Mouse (Mus musculus) 3134 (cell line): ENCODE results near the gene Krt222.
"Not testable (repeated sequence)": the region's sequence is repeated elsewhere in the genome, so short reads cannot be mapped to it uniquely, and the experiment has no call there.

Experiments used
- DNase-seq: peaks from one replicate; pipeline ENCODE4 v3.0.0-alpha.2; 2011; ENCODE audit warnings: low spot score; ENCODE audit not compliant: insufficient read length; ENCODE audit errors: extremely low read depth

The Krt222 gene

GRCm38 (mm10) chr11:99243820-99244374, at the start of gene Krt222:
Gene Krt222, minus strand, starts transcription at chr11:99244085.
- DNase-seq, result no peak

DNA sequence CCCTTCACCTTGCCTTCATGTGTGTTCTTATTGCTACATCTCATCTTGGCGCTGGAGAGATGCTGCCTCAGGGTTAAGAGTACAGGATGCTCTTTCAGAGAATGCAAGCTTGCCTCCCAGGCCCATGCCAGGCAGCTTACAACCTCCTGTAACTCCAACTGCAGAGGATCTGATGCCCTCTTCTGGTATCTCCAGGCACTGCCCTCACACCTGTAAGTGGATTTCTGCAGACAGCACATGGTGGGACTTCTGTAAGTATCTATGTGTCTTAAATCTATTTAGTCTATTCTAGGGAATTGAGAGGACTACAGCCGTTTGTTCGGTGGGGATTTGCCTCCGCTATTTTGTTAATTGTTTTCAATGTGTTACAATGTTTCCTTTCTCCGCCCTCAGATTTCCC, 49.0 kb upstream of the Krt222 start:
- no peak for DNase-seq

GRCm38 (mm10) chr11:99284833-99285312, 41.0 kb upstream of the Krt222 start, which contains the start of gene Krt24:
Gene Krt24, minus strand, starts transcription at chr11:99285262.
- DNase-seq, result no peak

GRCm38 (mm10) chr11:99284011-99284410, 40.1 kb upstream of the Krt222 start:
- no peak for DNase-seq

DNA sequence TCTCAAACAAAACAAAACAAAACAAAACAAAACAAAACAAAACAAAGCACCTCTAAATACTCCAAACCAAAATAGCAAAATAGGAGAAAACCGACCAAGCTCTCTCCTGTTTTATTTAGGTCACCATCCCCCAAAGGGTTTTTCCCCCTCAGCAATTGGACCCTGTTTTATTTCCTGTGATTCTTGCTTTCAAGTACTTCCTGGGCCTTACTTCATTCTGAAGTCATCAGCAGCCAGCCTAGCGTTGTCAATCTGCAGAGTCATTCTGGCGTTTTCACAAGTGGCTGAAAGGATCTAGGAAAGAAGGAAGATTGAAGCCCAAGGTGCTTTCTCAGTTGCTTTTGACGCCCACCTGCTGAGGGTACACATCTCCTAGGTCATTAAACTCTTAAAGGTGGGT, 39.4 kb upstream of the Krt222 start:
- no peak for DNase-seq

DNA sequence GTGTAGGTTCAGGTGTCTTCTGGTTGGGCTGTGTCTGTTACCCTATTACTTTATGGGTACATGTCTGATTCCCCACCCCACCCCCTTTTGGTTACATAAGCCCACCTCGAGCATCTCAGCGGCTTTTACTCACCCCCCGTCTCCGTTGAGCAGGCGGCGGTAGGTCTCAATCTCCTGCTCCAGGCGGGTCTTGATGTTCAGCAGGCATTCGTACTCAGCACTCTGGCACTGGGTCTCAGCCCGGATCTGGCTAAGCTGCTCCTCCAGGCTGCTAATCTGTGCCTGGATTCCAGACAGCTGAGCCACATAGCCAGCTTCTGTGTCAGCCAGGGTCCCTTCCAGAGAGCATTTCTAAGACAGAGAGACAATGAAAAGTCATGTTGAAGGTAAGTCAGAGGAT, 37.2 kb upstream of the Krt222 start:
- DNase-seq, result no peak

DNA sequence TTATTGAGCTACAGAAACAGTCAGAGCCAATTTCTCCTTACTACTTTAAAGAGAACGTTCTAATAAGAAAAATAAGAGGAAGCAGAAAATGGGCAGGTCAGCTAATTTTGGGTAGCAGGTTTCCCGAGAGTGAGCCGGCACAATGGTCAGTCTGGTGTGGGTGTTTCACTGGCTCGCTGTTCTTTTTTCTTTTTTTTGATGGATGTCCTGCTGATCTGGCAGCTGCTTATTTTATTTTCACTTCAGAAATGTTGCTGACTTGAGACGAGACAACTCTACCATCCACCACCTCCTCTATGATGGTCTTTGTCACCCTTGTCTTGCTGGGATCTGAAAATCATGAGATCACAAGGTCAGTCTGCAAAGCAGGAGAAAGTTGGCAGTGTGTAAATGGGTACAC, 36.1 kb upstream of the Krt222 start:
- DNase-seq, result no peak

- DNase-seq, result no peak
Measured at GRCm38 (mm10) chr11:99276786-99277185, 32.9 kb upstream of the Krt222 start.

GRCm38 (mm10) chr11:99275624-99276023, 31.7 kb upstream of the Krt222 start:
- no peak for DNase-seq

DNA sequence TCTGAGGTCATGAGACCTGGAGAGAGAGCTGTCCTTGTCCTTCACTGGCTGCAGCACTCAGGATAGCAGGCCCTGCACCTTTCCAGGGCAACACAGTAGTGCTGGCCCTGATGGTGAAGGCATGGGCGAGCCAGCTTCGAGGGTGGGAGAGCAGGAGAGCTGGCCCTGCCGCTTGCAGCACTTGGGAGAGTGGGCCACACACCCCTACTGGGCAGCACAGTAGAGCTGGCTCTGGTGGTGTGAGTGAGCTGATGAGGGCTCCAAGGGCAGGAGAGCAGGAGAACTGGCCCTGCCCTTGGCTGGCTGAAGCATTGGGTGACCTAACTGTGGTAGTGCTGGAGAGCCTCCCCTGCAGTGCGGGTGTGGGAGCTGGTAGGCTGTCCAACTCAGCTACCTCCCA, 28.8 kb upstream of the Krt222 start:
- DNase-seq, result no peak

DNA sequence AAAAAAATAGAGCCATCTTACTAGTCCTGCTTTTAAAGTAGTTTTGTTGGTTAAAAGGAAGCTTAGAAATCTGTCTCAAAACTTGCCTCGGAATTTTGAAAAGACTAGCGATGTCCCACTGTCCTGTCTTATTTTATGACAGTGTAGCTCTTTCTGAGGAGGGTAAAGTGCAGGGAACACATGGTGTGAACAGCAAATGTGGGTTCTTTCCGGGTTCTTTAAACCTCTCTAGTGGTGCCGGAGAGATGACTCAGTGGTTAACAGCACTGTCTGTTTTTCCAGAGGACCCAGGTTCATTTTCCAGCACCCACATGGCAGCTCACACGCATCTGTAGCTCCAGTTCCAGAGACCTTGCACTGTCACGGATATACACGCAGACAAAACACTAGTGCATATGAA, 25.3 kb upstream of the Krt222 start:
- DNase-seq, result no peak

DNA sequence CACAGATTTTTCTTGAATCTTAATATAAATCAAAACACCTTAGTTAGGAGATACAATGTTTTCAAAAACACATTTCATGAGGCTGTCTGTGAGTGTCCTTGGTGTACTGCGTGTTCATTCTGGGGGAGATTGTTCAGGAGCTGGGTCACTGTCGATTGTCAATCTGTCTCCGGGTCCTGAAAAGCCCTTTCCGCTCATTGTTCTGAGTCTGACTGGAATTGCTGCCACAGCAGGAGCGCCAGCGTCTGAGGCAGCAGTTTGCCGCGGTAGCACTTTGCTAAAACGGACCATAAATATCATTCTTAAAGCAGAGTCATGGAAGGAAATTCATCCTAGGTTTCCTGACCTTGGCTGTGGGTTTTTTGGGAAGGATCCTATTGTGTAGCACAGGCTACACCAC, 21.9 kb upstream of the Krt222 start:
- DNase-seq, result no peak

- no peak for DNase-seq
Measured at GRCm38 (mm10) chr11:99265220-99265619, 21.3 kb upstream of the Krt222 start.

- DNase-seq, result no peak
Measured at GRCm38 (mm10) chr11:99256213-99256612, 12.3 kb upstream of the Krt222 start.

GRCm38 (mm10) chr11:99255316-99255715, 11.4 kb upstream of the Krt222 start:
- no peak for DNase-seq

- DNase-seq, result no peak
Measured at GRCm38 (mm10) chr11:99253893-99254292, 10.0 kb upstream of the Krt222 start.

GRCm38 (mm10) chr11:99252671-99253070, 8.8 kb upstream of the Krt222 start:
- DNase-seq, result no peak

- DNase-seq, result no peak
Measured at GRCm38 (mm10) chr11:99250666-99251065, 6.8 kb upstream of the Krt222 start.

- DNase-seq, result no peak
Measured at GRCm38 (mm10) chr11:99250241-99250640, 6.4 kb upstream of the Krt222 start.

DNA sequence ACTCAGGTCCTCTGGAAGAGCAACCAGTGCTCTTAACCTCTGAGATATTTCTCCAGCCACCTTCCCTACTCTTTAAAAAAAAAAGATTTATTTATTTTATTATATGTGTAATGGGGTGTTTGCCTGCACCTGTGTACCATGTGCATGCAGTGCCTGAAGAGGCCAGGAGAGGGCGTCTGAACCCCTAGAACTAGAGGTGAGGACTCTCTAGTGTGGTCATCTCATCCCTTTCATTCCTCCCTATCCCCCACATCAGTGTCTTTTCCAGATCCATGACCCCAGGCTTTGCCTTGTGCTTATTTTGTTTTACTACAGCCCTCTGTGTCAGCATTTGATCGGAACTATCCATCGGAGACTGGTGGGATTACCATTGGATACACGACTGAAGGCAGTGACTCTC, 5.2 kb upstream of the Krt222 start:
- no peak for DNase-seq

DNA sequence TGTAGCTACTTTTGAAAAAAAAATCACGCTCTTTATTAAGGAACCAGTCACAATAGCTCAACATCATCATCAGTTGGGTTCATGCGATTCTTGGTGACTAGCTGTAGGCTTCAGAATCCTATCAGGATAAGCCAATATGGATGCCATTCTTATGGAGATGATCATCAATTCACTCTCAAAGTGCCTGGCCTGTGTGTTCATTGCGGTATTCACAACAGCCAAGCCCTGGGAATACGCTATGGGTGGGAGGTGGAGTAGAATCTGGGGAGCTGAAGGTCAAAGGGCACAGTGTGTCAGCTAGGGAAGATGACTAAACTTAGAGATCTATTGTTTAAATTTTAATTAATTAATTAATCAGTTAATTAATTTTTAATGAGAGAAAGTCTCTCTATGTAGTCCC, 4.0 kb upstream of the Krt222 start:
- no peak for DNase-seq

DNA sequence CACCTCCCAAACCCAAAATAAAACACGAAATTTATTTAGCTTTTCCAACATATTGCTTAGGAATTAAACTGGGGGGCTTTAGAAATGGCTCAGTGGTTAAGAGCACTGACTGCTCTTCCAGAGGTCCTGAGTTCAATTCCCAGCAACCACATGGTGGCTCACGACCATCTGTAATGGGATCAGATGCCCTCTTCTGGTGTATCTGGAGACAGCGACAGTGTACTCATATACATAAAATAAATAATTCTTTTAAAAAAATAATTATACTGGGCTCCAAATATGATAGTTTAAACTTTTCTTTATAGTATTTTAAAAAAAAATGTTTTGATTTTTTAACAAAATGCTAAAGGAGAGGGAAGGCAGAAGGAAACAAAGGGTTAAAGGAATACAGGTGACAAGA, 634 bp upstream of the Krt222 start:
- DNase-seq, result not testable (repeated sequence)

GRCm38 (mm10) chr11:99243200-99243819, 575 bp downstream of the Krt222 start:
- no peak for DNase-seq
